Mouse (Mus musculus): ENCODE data around the gene Galnt17.

DNA sequence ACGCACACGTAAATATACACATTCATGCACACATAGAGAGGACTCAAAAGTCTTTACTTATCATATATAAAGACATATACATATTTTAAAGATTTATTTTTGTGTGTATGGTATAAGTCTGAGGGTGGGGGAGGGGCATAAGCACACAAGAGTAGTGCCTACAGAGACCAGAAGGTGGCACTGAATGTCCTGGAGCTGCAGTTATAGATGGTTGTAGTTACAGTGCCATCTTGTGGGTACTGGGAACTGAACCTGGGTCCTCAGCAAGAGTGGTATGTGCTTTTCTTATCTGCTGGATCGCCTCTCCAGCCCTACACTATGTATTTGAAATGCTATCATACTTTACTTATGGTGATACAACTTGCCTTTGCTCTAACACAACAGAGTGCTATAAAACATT lies 68.5 kb downstream of the Galnt17 start:
- TF ChIP-seq POLR2A (IDR thresholded peaks at IDR 0.05; ENCODE audit: insufficient read length, low read depth) = no peak
- no peak for TF ChIP-seq USF1 (IDR thresholded peaks at IDR 0.05; ENCODE audit: low read depth)
- TF ChIP-seq POLR2AphosphoS2 (IDR thresholded peaks at IDR 0.05; ENCODE audit: insufficient read length, low read depth) = no peak
- no peak for TF ChIP-seq E2F4 (IDR thresholded peaks at IDR 0.05; ENCODE audit: insufficient read depth)
- TF ChIP-seq MYOD1 (IDR thresholded peaks at IDR 0.05; ENCODE audit: control insufficient read depth in 1 of 3, insufficient read length in 2 of 3, low read depth in 2 of 3) = no peak
- TF ChIP-seq MAX (IDR thresholded peaks at IDR 0.05; ENCODE audit: low read depth) = no peak
- TF ChIP-seq CEBPB (IDR thresholded peaks at IDR 0.05; ENCODE audit: insufficient read depth, poor library complexity, severe bottlenecking) = no peak
- no peak for TF ChIP-seq TCF3 (IDR thresholded peaks at IDR 0.05; ENCODE audit: insufficient read length, low read depth)
- TF ChIP-seq TCF12 (IDR thresholded peaks at IDR 0.05; ENCODE audit: insufficient read depth, poor library complexity, severe bottlenecking) = no peak
- TF ChIP-seq MYOG (IDR thresholded peaks at IDR 0.05; ENCODE audit: control insufficient read depth in 1 of 3, insufficient read depth in 1 of 3, insufficient read length in 2 of 3, low read depth in 2 of 3) = no peak
- no peak for TF ChIP-seq SRF (IDR thresholded peaks at IDR 0.05; ENCODE audit: control insufficient read depth, insufficient read length, low read depth)

Measured in myocyte (in vitro differentiated cells).